Mouse (Mus musculus) testis, adult 2 months (tissue): ENCODE measurements around the gene Fus. TPM values are rescaled to one million over a fixed set of nuclear protein-coding genes. Genes with fewer than 3 reads are reported as not detected.
A peak's percentile ranks its signal among the peaks of the same experiment; 100 is the strongest.

ENCODE experiments used
- H3K27ac ChIP-seq: fragments of 200-500 bp; 2 replicates; pipeline ENCODE4 v1.5.1; 2012; ENCODE audit warnings: low read depth, low read length; ENCODE audit not compliant: control insufficient read depth, insufficient read depth
- H3K27me3 ChIP-seq: fragments of 200-500 bp; 2 replicates; pipeline ENCODE4 v1.6.1; 2012; ENCODE audit warnings: mild to moderate bottlenecking, low read length, moderate library complexity; ENCODE audit not compliant: control insufficient read depth, insufficient read depth
- H3K36me3 ChIP-seq: fragments of 200-500 bp; 2 replicates; pipeline ENCODE4 v1.6.1; 2012; ENCODE audit warnings: mild to moderate bottlenecking, low read length; ENCODE audit not compliant: control insufficient read depth, insufficient read depth
- H3K4me1 ChIP-seq: fragments of 200-500 bp; 2 replicates; pipeline ENCODE4 v1.6.1; 2012; ENCODE audit warnings: low read length; ENCODE audit not compliant: control insufficient read depth, insufficient read depth
- H3K4me3 ChIP-seq: fragments of 200-500 bp; 2 replicates; pipeline ENCODE4 v1.5.1; 2012; ENCODE audit warnings: low read depth, mild to moderate bottlenecking, low read length, moderate library complexity, mixed read lengths; ENCODE audit not compliant: control insufficient read depth
- CTCF ChIP-seq: fragments of 200-500 bp; IDR thresholded peaks from 2 replicates; pipeline ENCODE4 v1.5.1; 2012; ENCODE audit warnings: low read depth, mild to moderate bottlenecking, inconsistent platforms, low read length, moderate library complexity; ENCODE audit not compliant: control insufficient read depth, insufficient read depth, insufficient replicate concordance
- POLR2A ChIP-seq: fragments of 200-500 bp; IDR thresholded peaks from 2 replicates; pipeline ENCODE4 v1.6.1; 2012; ENCODE audit warnings: low read depth, mild to moderate bottlenecking, inconsistent platforms, low read length, moderate library complexity; ENCODE audit not compliant: control insufficient read depth
- polyA plus RNA-seq: library from polyadenylated mRNA; depleted of rRNA; stranded (reverse); fragments of >200 nt; gene quantifications from 2 replicates; pipeline ENCODE4 v1.2.3, GENCODE M21; 2012

Fus gene
- polyA plus RNA-seq, 1 experiment: 306 TPM

- TF ChIP-seq CTCF (no peak), POLR2A (no peak)
- H3K4me1 ChIP-seq: 0 out of 2 replicates have a peak, but pooled peaks cover 2% of the 10 kb centered on the region
- no peaks in the 10 kb centered on the region for H3K27me3 ChIP-seq
- H3K27ac ChIP-seq: no peak overlapping the region
- no peak overlapping the region; the same call in 1 of the 2 replicates for H3K4me3 ChIP-seq
- H3K36me3 ChIP-seq: no peaks in the 10 kb centered on the region
Observed at GRCm38 (mm10) chr7:127952864-127953581, 14.2 kb upstream of the Fus start.

DNA sequence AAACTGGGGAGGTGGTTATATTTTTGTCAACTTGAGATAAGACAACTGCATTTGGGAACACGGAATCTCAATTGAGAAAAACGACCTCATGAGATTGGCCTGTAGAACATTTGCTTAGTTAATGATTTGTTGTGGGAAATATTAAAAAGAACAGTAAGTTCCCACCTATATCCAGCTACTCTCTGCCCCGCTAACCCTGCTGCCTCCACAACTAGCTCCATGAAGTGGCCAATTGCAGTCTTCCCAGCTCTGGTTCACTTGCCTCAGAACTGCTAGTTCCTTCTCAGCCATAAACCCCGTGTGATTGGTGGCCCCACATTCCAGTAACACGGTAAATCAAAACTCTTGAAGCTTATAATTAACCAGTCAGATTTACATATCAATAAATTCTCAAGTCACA, 7.9 kb upstream of the Fus start:
- Histone ChIP-seq H3K27me3 (no peaks in the 10 kb centered on the region), H3K36me3 (no peaks in the 10 kb centered on the region), H3K4me3 (no peak overlapping the region), H3K27ac (no peak overlapping the region), H3K4me1 (no peaks in the 10 kb centered on the region)
- TF ChIP-seq CTCF (no peak), POLR2A (no peak)

DNA sequence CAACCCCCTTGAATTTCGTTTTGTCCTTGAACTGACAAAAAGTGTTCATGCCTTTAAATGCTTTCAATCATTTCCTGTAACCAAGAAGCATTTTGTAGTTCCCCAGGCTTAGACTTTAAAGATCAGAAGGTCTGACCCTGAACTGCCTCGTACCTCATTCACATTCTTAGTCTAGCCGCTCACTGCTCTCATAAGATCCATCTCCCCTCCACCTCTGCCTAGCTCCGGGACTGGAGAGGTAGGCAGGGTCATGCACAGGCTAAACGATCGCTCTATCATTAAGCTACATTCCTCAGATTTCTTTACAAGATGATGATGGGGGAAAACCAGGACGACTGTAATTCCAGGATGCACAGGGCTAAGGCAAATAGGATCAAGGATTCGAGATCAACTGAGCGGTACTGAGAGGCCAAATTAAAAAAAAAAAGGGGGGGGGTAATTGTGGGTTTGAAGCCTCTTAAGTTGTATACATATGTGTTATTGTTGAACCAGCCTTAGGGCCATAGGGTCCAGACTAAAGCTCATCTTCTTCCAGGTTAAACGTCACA, 812 bp upstream of the Fus start:
- no peaks in the 10 kb centered on the region; the same call in 1 of the 2 replicates for H3K4me1 ChIP-seq
- H3K36me3 ChIP-seq: peaks cover 2% of the 10 kb centered on the region; the same call in 1 of the 2 replicates
- H3K27ac ChIP-seq: peak overlapping the region; percentile 98
- H3K4me3 ChIP-seq: peak overlapping the region; percentile 91
- no peak for TF ChIP-seq CTCF
- no peak for TF ChIP-seq POLR2A
- H3K27me3 ChIP-seq: no peaks in the 10 kb centered on the region

- Histone ChIP-seq H3K27me3 (no peaks in the 10 kb centered on the region), H3K36me3 (peaks cover 2% of the 10 kb centered on the region; the same call in 1 of the 2 replicates), H3K27ac (peak overlapping the region; percentile 65), H3K4me1 (no peaks in the 10 kb centered on the region; the same call in 1 of the 2 replicates), H3K4me3 (peak overlapping the region; percentile 97)
- TF ChIP-seq CTCF (no peak), POLR2A (peak; percentile 26; the same call in 1 of the 2 replicates)
Observed at GRCm38 (mm10) chr7:127967922-127968828, 918 bp downstream of the Fus start.

- no peaks in the 10 kb centered on the region for H3K4me1 ChIP-seq
- H3K4me3 ChIP-seq: no peak overlapping the region
- no peak overlapping the region for H3K27ac ChIP-seq
- H3K36me3 ChIP-seq: peaks cover 3% of the 10 kb centered on the region
- TF ChIP-seq CTCF: no peak
- TF ChIP-seq POLR2A: no peak
- no peaks in the 10 kb centered on the region for H3K27me3 ChIP-seq
Observed at GRCm38 (mm10) chr7:127974413-127974930, 7.2 kb downstream of the Fus start.

DNA sequence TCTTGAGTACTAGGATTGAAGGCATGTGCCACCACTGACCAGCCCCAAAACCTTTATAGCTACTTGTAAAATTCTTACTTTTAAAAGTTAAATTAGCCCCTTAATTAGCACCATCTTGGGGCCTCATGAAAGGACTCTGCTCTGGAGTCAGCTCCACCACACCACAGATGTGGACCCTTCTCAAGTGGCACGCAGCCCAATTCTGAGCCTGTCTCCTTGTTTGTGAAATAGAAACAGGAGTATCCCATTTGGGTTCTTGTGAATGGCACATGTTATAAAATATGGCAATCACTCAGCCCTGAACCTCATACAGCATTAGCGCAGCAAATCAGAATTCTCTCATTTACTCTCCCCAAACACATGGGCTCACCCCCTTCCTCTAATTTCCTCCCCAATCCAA, 11.6 kb downstream of the Fus start:
- H3K27ac ChIP-seq: no peak overlapping the region
- no peak overlapping the region for H3K4me3 ChIP-seq
- H3K27me3 ChIP-seq: no peaks in the 10 kb centered on the region
- H3K36me3 ChIP-seq: peaks cover 3% of the 10 kb centered on the region
- no peaks in the 10 kb centered on the region for H3K4me1 ChIP-seq
- TF ChIP-seq POLR2A (no peak), CTCF (no peak)
